Mouse (Mus musculus): ENCODE measurements around the gene Rad23a.

DNA sequence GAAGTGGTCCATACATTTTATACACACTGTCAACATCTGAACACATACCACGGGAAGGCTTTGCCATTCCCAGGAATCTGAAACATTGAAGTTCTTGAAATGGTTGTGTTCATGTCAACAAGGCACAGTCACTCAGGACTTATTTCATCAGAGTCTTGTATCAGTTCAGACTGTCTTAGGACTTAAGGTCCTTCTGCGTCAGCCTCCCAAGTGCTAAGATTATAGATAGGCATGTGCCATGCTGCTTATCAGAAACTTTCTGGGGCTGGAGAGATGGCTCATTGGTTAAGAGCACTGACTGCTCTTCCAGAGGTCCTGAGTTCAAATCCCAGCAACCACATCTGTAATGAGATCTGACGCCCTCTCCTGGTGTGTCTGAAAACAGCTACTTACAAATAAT, 33.9 kb upstream of the Rad23a start:
- TF ChIP-seq CTCF (IDR thresholded peaks at IDR 0.05 in 2 of 3, conservative IDR thresholded peaks at IDR 0.05 in 1 of 3; ENCODE audit: control insufficient read depth in 1 of 3, insufficient read depth in 1 of 3, low read depth in 2 of 3, low read length in 3 of 3, poor library complexity in 1 of 3, severe bottlenecking in 1 of 3) = no peak
- TF ChIP-seq MXI1 (IDR thresholded peaks at IDR 0.05; ENCODE audit: low read depth, low read length) = no peak
- no peak; the same call in 1 of the 2 replicates for TF ChIP-seq SMC3 (IDR thresholded peaks at IDR 0.05; ENCODE audit: low read depth, low read length)
- TF ChIP-seq POLR2A (IDR thresholded peaks at IDR 0.05; ENCODE audit: control insufficient read depth in 1 of 2, insufficient read depth in 1 of 2, low read depth in 1 of 2, low read length in 2 of 2, poor library complexity in 1 of 2) = no peak
- TF ChIP-seq MAX (IDR thresholded peaks at IDR 0.05; ENCODE audit: low read length) = peak; percentile 50
- TF ChIP-seq EP300 (IDR thresholded peaks at IDR 0.05; ENCODE audit: low read depth in 1 of 2, low read length in 2 of 2) = peak in 1 of 2 experiments; percentile 20; a peak in 1 of 4 replicates
